Mouse (Mus musculus): ENCODE data around the gene Cdkal1.

DNA sequence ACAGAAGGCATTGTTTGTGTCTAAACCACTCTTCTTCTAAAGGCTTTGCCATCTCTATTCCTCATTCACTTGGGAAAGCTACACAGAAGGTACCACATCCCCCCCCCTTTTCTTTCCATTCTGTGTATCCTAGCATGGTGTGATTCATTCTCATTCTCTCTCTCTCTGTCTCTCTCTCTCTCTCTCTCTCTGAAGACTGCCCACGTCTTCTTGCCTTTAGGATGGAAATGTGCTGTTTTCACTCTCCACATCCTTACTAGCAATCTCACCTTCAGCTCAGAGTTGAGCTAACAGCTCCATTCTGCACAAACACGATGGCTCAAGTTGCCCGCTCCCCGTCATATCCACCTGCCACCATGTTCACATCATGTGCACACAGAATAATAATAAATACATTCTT, 675.6 kb downstream of the Cdkal1 start:
- no peak for TF ChIP-seq CTCF (IDR thresholded peaks at IDR 0.05; ENCODE audit: borderline replicate concordance, extremely low read depth, insufficient read depth, insufficient read length)
- TF ChIP-seq POLR2A (IDR thresholded peaks at IDR 0.05; ENCODE audit: borderline replicate concordance, extremely low read depth, insufficient read depth, insufficient read length, poor library complexity, severe bottlenecking), result no peak

Measured in brain, embryonic 14.5 days (tissue).